Mouse (Mus musculus) intestine, postnatal 0 days (tissue): Measurements from ENCODE around the gene Gm21969. TPM values are rescaled to one million over a fixed set of nuclear protein-coding genes. Genes with fewer than 3 reads are reported as not detected.

ENCODE experiments used
- ATAC-seq: fragments of 200-750 bp; cut with Nextera tagmentation; 2 replicates; pipeline ENCODE4 v1.8.0; 2017; ENCODE audit warnings: mild to moderate bottlenecking, moderate TSS enrichment, moderate library complexity
- H3K27ac ChIP-seq: fragments of 300-500 bp; sonication (generic); 2 replicates; pipeline ENCODE4 v1.5.1; 2014; ENCODE audit warnings: mild to moderate bottlenecking, low read depth, low read length, moderate library complexity
- H3K27me3 ChIP-seq: fragments of 300-500 bp; sonication (generic); replicated peaks from 2 replicates; pipeline ENCODE4 v1.6.1; 2014; ENCODE audit warnings: low read length, mixed read lengths; ENCODE audit not compliant: control insufficient read depth, insufficient read depth
- H3K36me3 ChIP-seq: fragments of 300-500 bp; sonication (generic); 2 replicates; pipeline ENCODE4 v1.6.1; 2014; ENCODE audit warnings: mild to moderate bottlenecking, moderate library complexity; ENCODE audit not compliant: control insufficient read depth, insufficient read depth
- H3K4me1 ChIP-seq: fragments of 300-500 bp; sonication (generic); replicated peaks from 2 replicates; pipeline ENCODE4 v1.6.1; 2014; ENCODE audit warnings: antibody characterized with exemption, low read length, mixed read lengths; ENCODE audit not compliant: control insufficient read depth, insufficient read depth
- H3K4me2 ChIP-seq: fragments of 300-500 bp; sonication (generic); replicated peaks from 2 replicates; pipeline ENCODE4 v1.6.1; 2014; ENCODE audit warnings: low read depth, mild to moderate bottlenecking, moderate library complexity
- H3K4me3 ChIP-seq: fragments of 300-500 bp; sonication (generic); 2 replicates; pipeline ENCODE4 v1.5.1; 2014; ENCODE audit warnings: low read depth, low read length
- H3K9ac ChIP-seq: fragments of 300-500 bp; sonication (generic); 2 replicates; pipeline ENCODE4 v1.6.1; 2014; ENCODE audit warnings: mild to moderate bottlenecking, low read depth, low read length
- H3K9me3 ChIP-seq: fragments of 300-500 bp; sonication (generic); 2 replicates; pipeline ENCODE4 v1.6.1; 2016; ENCODE audit warnings: mixed run types; ENCODE audit not compliant: control insufficient read depth
- CTCF ChIP-seq: sonication (generic); IDR thresholded peaks from 2 replicates; pipeline ENCODE4 v1.5.1; 2016; ENCODE audit warnings: low read depth, mild to moderate bottlenecking, control low read depth, antibody characterized with exemption, moderate library complexity
- WGBS: fragments of 180-500 bp; shearing (Covaris S2); extraction: QIAGEN DNeasy Blood & Tissue Kit; methylation state at CpG from one replicate; pipeline ENCODE4 v1.1.7; 2014; 5-methylcytosine and 5-hydroxymethylcytosine counted together
- polyA plus RNA-seq: library from polyadenylated mRNA; unstranded; fragments of >200 nt; fragmentation: Nextera tagmentation; extraction: Ambion mirVana; gene quantifications from 2 replicates; pipeline ENCODE4 v1.2.1, GENCODE M21; 2015

Gm21969 gene
- polyA plus RNA-seq, 1 experiment from 2014 or later: not detected

DNA sequence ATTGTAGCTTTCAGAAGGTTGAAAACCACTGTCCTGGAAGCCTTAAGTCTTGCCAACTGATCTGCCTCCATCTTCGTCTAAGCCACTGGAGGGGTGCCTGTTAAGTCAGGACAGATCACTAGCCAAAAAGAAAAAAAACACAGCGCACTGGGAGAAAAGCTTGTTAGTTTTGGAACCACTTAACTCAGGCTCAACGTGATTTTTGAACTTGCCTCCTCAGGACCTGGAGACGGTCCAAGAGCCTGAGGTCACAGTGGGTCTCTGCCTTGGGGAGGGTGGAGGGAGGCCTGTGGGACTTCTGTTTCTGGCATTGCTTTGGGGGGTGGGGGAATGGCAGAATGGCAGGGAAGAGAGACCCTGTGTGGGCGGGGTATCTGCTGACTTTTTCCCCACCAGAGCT, 28.2 kb downstream of the Gm21969 start:
- Histone ChIP-seq H3K36me3 (no peaks in the 10 kb centered on the region), H3K4me1 (no peaks in the 10 kb centered on the region), H3K4me3 (no peak overlapping the region), H3K27me3 (peaks cover 65% of the 10 kb centered on the region), H3K9me3 (no peaks in the 10 kb centered on the region), H3K27ac (no peak overlapping the region), H3K4me2 (no peak overlapping the region), H3K9ac (no peak overlapping the region)
- no peak for ATAC-seq
- WGBS: 75% methylated on average over 5 of the region's 5 CpGs
- no peak for TF ChIP-seq CTCF

DNA sequence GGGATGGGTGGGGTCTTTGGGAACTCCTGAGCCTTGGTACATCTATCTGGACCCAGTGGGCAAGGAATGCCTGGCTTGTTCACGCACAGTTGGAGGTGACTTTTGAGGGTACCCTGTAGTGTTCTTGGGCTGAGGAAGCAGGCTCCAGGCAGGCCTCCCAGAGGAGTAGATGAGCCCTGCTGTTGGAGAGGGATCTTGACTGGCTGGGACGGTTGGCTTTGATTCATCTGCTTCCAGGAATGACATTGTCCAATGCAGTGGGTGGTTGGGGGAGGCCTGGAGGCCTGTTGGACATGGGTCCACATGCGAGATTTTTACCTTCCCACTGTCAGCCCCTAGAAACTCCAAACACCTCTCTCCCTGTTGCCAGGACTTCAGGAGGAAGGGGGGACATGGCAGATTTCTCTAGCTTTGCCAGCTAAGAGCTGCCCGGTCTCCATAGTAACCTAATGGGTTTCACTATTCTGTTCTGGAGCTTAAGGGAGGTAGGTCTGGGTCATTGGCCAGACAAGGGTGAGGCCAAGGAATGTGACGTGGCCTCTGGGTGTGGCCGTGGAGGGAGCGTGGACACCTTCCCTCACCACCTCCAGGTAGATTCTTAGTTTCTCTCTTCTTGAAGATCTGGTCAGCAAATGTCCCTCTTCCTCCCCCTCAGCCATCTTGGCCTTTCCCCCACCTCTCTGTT, 28.7 kb downstream of the Gm21969 start:
- H3K27me3 ChIP-seq: peaks cover 62% of the 10 kb centered on the region
- H3K27ac ChIP-seq: no peak overlapping the region
- no peaks in the 10 kb centered on the region for H3K9me3 ChIP-seq
- H3K4me3 ChIP-seq: no peak overlapping the region
- H3K4me1 ChIP-seq: no peaks in the 10 kb centered on the region
- H3K9ac ChIP-seq: no peak overlapping the region
- 73% methylated on average over 7 of the region's 7 CpGs for WGBS
- H3K4me2 ChIP-seq: no peak overlapping the region
- ATAC-seq: no peak
- no peak for TF ChIP-seq CTCF
- no peaks in the 10 kb centered on the region for H3K36me3 ChIP-seq

GRCm38 (mm10) chr4:139632254-139632580, 29.2 kb downstream of the Gm21969 start:
- 67% methylated on average over 10 of the region's 10 CpGs for WGBS
- Histone ChIP-seq H3K27ac (no peak overlapping the region), H3K9me3 (no peaks in the 10 kb centered on the region), H3K36me3 (peaks cover 3% of the 10 kb centered on the region; the same call in 1 of the 2 replicates), H3K27me3 (peaks cover 67% of the 10 kb centered on the region), H3K4me1 (no peaks in the 10 kb centered on the region), H3K4me2 (no peak overlapping the region), H3K9ac (no peak overlapping the region), H3K4me3 (no peak overlapping the region)
- no peak for TF ChIP-seq CTCF
- ATAC-seq: no peak

DNA sequence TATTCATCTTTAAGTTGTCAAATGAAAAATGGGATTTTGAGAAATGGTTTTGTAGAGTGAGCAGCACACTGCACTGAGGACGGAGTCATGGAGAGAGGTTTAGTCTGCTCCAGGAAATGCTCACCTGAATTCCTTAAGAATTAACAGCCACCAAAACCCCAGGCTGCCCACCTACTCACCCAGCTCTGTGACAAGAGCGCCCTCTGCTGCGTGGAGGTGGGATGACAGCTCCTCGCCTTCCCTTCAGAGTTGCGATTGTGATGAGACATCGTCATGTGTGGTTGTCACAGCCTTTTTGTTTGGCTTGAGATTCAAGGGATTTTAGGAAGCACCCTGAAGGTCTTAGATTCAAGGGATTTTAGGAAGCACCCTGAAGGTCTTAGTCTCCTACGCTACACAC, 33.4 kb downstream of the Gm21969 start:
- H3K9ac ChIP-seq: no peak overlapping the region
- H3K36me3 ChIP-seq: peaks cover 8% of the 10 kb centered on the region; the same call in 1 of the 2 replicates
- no peak for ATAC-seq
- no peak overlapping the region for H3K4me2 ChIP-seq
- no peak overlapping the region for H3K4me3 ChIP-seq
- peak; percentile 97 for TF ChIP-seq CTCF
- no peak overlapping the region for H3K27ac ChIP-seq
- H3K4me1 ChIP-seq: 0 out of 2 replicates have a peak, but pooled peaks cover 3% of the 10 kb centered on the region
- WGBS: 22% methylated on average over 7 of the region's 7 CpGs
- no peaks in the 10 kb centered on the region for H3K9me3 ChIP-seq
- H3K27me3 ChIP-seq: peaks cover 80% of the 10 kb centered on the region

DNA sequence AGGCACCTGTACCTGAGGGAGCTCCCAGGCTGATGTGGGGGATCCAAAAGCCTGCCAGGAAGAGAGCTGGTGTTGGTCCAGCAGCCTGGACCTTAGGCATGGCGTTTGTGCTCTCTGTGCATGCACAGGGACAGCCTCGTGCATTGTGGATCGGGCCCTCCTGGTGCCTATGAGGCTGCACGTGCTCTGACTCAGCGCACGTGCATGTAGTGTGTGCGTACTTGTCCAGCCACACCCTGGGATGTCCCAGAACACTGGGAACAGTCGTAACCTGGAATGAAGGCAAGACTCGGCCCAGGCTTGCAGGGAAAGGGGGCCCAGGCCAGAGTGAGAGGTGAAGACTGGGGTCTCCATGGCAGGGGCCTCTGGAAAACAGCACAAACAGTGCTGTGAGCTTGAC, 34.9 kb downstream of the Gm21969 start:
- Histone ChIP-seq H3K27ac (no peak overlapping the region), H3K9ac (no peak overlapping the region), H3K4me1 (0 out of 2 replicates have a peak, but pooled peaks cover 3% of the 10 kb centered on the region), H3K4me3 (no peak overlapping the region), H3K9me3 (no peaks in the 10 kb centered on the region), H3K27me3 (peaks cover 80% of the 10 kb centered on the region), H3K36me3 (peaks cover 8% of the 10 kb centered on the region; the same call in 1 of the 2 replicates), H3K4me2 (no peak overlapping the region)
- TF ChIP-seq CTCF: no peak
- ATAC-seq: peak; percentile 68
- WGBS: 46% methylated on average over 9 of the region's 9 CpGs

GRCm38 (mm10) chr4:139638356-139638755, 35.4 kb downstream of the Gm21969 start:
- no peak overlapping the region for H3K27ac ChIP-seq
- H3K4me3 ChIP-seq: no peak overlapping the region
- H3K36me3 ChIP-seq: peaks cover 8% of the 10 kb centered on the region; the same call in 1 of the 2 replicates
- H3K9ac ChIP-seq: no peak overlapping the region
- WGBS: 91% methylated on average over 16 of the region's 16 CpGs
- no peak for ATAC-seq
- H3K4me2 ChIP-seq: no peak overlapping the region
- 0 out of 2 replicates have a peak, but pooled peaks cover 3% of the 10 kb centered on the region for H3K4me1 ChIP-seq
- peaks cover 76% of the 10 kb centered on the region for H3K27me3 ChIP-seq
- no peaks in the 10 kb centered on the region for H3K9me3 ChIP-seq
- TF ChIP-seq CTCF: no peak
